Mouse (Mus musculus) ovary, postnatal 10 days (tissue): Measurements from ENCODE around the gene Spaca7.
"Not testable (repeated sequence)": the region's sequence is repeated elsewhere in the genome, so short reads cannot be mapped to it uniquely, and the experiment has no call there.

Source experiments
- DNase-seq: peaks from one replicate; pipeline ENCODE4 v3.0.0; 2022; ENCODE audit warnings: low spot score

The Spaca7 gene

GRCm38 (mm10) chr8:12609752-12610449 lies 37.1 kb downstream of the Spaca7 start:
- DNase-seq = no peak

- DNase-seq = no peak
Observed at GRCm38 (mm10) chr8:12613201-12613600, 40.4 kb downstream of the Spaca7 start.

- not testable (repeated sequence) for DNase-seq
Observed at GRCm38 (mm10) chr8:12617369-12617768, 44.5 kb downstream of the Spaca7 start.

- no peak for DNase-seq
Observed at GRCm38 (mm10) chr8:12621550-12622222, 48.9 kb downstream of the Spaca7 start.

- DNase-seq = no peak
Observed at GRCm38 (mm10) chr8:12625890-12626289, 53.1 kb downstream of the Spaca7 start.

GRCm38 (mm10) chr8:12629079-12629478 lies 56.2 kb downstream of the Spaca7 start:
- DNase-seq = no peak

GRCm38 (mm10) chr8:12635366-12635765 lies 62.5 kb downstream of the Spaca7 start:
- no peak for DNase-seq

- no peak for DNase-seq
Observed at GRCm38 (mm10) chr8:12638446-12638845, 65.6 kb downstream of the Spaca7 start.

GRCm38 (mm10) chr8:12641527-12641926 lies 68.7 kb downstream of the Spaca7 start:
- DNase-seq = no peak

- no peak for DNase-seq
Observed at GRCm38 (mm10) chr8:12644341-12644740, 71.5 kb downstream of the Spaca7 start.

GRCm38 (mm10) chr8:12644894-12645293 lies 72.1 kb downstream of the Spaca7 start:
- no peak for DNase-seq

- no peak for DNase-seq
Observed at GRCm38 (mm10) chr8:12646536-12646935, 73.7 kb downstream of the Spaca7 start.

GRCm38 (mm10) chr8:12648951-12649350 lies 76.1 kb downstream of the Spaca7 start:
- no peak for DNase-seq
